Mouse (Mus musculus): Measurements from ENCODE around the gene Cd99l2. TPM values are rescaled to one million over a fixed set of nuclear protein-coding genes. Genes with fewer than 3 reads are reported as not detected.

The Cd99l2 gene
- total RNA-seq, 1 experiment = 8.2 TPM

DNA sequence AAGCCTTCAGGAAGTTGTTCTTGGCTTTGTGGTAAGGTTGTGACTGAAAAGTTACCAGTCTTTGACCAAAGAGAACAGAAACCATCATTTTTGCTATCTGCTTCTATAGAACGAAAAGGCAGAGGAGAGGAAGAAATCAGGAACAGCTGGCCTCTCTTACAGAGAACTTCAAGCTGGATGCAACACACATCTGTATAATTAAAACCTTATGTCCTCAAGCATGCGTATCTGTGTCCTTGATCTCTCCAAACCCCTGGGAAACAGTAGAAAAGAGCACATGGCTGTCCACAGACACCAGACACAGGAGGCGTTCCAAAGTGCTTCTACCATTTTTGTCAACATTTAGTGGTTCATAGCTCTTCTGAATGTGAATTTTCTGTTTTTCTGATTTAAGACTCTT is 16.7 kb downstream of the Cd99l2 start:
- no peaks in the 10 kb centered on the region for H3K9me3 ChIP-seq (ENCODE audit: control insufficient read depth, insufficient read depth, low read depth, low read length)
- in situ Hi-C loops (cut with MboI; ENCODE audit: low sequenced_read_pairs in 2 of 2, unreplicated experiment in 2 of 2) = no loop called here
- no peak overlapping the region for H3K27ac ChIP-seq (ENCODE audit: insufficient read depth, low read depth, low read length, poor library complexity, severe bottlenecking)
- TF ChIP-seq ZNF384 (IDR thresholded peaks at IDR 0.05; ENCODE audit: low read depth, low read length) = no peak
- H3K36me3 ChIP-seq (ENCODE audit: control insufficient read depth, insufficient read depth, low read length, poor library complexity, severe bottlenecking) = no peaks in the 10 kb centered on the region
- no peak overlapping the region for H3K4me3 ChIP-seq (ENCODE audit: insufficient read depth in 1 of 2, low read depth in 1 of 2, low read length in 2 of 2, poor library complexity in 1 of 2, severe bottlenecking in 1 of 2)
- H3K4me1 ChIP-seq (ENCODE audit: control insufficient read depth in 2 of 2, insufficient read depth in 2 of 2, low read length in 2 of 2, poor library complexity in 1 of 2) = no peaks in the 10 kb centered on the region
- H3K9ac ChIP-seq (ENCODE audit: insufficient read depth, low read depth, low read length, poor library complexity, severe bottlenecking) = no peak overlapping the region
- no peak for DNase-seq (ENCODE audit: low read depth, low spot score)

GRCm38 (mm10) chrX:71475497-71475896 is 17.2 kb downstream of the Cd99l2 start:
- in situ Hi-C loops (cut with MboI; ENCODE audit: low sequenced_read_pairs in 2 of 2, unreplicated experiment in 2 of 2) = no loop called here
- H3K4me3 ChIP-seq (ENCODE audit: insufficient read depth in 1 of 2, low read depth in 1 of 2, low read length in 2 of 2, poor library complexity in 1 of 2, severe bottlenecking in 1 of 2) = no peak overlapping the region

DNA sequence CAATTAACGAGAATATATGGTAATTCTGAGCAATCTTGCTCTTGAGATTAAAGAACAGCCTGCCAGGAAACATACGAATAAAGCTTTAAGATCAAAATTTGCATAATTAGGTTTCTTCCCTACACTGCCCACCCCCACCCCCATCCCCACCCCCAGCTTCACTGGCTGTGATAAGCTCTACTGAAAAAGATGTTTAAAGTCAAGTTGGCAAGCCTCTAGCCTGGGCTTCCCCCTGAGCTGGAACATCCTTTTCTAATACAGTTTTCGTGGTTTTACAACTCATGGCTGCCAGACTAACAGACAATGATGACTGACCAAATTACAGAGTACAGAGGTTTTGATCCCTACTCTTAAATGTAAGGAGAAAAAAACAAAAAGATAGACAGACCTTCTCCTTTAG is 17.6 kb downstream of the Cd99l2 start:
- in situ Hi-C loops (cut with MboI; ENCODE audit: low sequenced_read_pairs in 2 of 2, unreplicated experiment in 2 of 2) = no loop called here
- no peak overlapping the region for H3K4me3 ChIP-seq (ENCODE audit: insufficient read depth in 1 of 2, low read depth in 1 of 2, low read length in 2 of 2, poor library complexity in 1 of 2, severe bottlenecking in 1 of 2)
- H3K9ac ChIP-seq (ENCODE audit: insufficient read depth, low read depth, low read length, poor library complexity, severe bottlenecking) = no peak overlapping the region
- no peaks in the 10 kb centered on the region for H3K36me3 ChIP-seq (ENCODE audit: control insufficient read depth, insufficient read depth, low read length, poor library complexity, severe bottlenecking)
- no peaks in the 10 kb centered on the region for H3K4me1 ChIP-seq (ENCODE audit: control insufficient read depth in 2 of 2, insufficient read depth in 2 of 2, low read length in 2 of 2, poor library complexity in 1 of 2)
- no peaks in the 10 kb centered on the region for H3K9me3 ChIP-seq (ENCODE audit: control insufficient read depth, insufficient read depth, low read depth, low read length)
- no peak for TF ChIP-seq HCFC1 (IDR thresholded peaks at IDR 0.05; ENCODE audit: borderline replicate concordance, insufficient read depth, low read length)
- no peak for TF ChIP-seq ZC3H11A (IDR thresholded peaks at IDR 0.05; ENCODE audit: borderline replicate concordance, low read depth, low read length)
- TF ChIP-seq CHD2 (IDR thresholded peaks at IDR 0.05; ENCODE audit: low read depth, low read length) = no peak
- TF ChIP-seq ZNF384 (IDR thresholded peaks at IDR 0.05; ENCODE audit: low read depth, low read length) = no peak
- no peak for TF ChIP-seq MAFK (IDR thresholded peaks at IDR 0.05; ENCODE audit: insufficient read depth, low read depth, low read length)
- H3K27ac ChIP-seq (ENCODE audit: insufficient read depth, low read depth, low read length, poor library complexity, severe bottlenecking) = no peak overlapping the region
- DNase-seq (ENCODE audit: low read depth, low spot score) = no peak

More at GRCm38 (mm10) chrX:71475497-71475896, 17.2 kb downstream of the Cd99l2 start:
- Histone ChIP-seq H3K4me1 (ENCODE audit: control insufficient read depth in 2 of 2, insufficient read depth in 2 of 2, low read length in 2 of 2, poor library complexity in 1 of 2) (no peaks in the 10 kb centered on the region), H3K36me3 (ENCODE audit: control insufficient read depth, insufficient read depth, low read length, poor library complexity, severe bottlenecking) (no peaks in the 10 kb centered on the region), H3K9me3 (ENCODE audit: control insufficient read depth, insufficient read depth, low read depth, low read length) (no peaks in the 10 kb centered on the region), H3K27ac (ENCODE audit: insufficient read depth, low read depth, low read length, poor library complexity, severe bottlenecking) (no peak overlapping the region), H3K9ac (ENCODE audit: insufficient read depth, low read depth, low read length, poor library complexity, severe bottlenecking) (no peak overlapping the region)
- TF ChIP-seq ZNF384 (IDR thresholded peaks at IDR 0.05; ENCODE audit: low read depth, low read length) = no peak
- TF ChIP-seq MAFK (IDR thresholded peaks at IDR 0.05; ENCODE audit: insufficient read depth, low read depth, low read length) = no peak
- TF ChIP-seq CHD2 (IDR thresholded peaks at IDR 0.05; ENCODE audit: low read depth, low read length) = no peak
- DNase-seq (ENCODE audit: low read depth, low spot score) = no peak

DNA sequence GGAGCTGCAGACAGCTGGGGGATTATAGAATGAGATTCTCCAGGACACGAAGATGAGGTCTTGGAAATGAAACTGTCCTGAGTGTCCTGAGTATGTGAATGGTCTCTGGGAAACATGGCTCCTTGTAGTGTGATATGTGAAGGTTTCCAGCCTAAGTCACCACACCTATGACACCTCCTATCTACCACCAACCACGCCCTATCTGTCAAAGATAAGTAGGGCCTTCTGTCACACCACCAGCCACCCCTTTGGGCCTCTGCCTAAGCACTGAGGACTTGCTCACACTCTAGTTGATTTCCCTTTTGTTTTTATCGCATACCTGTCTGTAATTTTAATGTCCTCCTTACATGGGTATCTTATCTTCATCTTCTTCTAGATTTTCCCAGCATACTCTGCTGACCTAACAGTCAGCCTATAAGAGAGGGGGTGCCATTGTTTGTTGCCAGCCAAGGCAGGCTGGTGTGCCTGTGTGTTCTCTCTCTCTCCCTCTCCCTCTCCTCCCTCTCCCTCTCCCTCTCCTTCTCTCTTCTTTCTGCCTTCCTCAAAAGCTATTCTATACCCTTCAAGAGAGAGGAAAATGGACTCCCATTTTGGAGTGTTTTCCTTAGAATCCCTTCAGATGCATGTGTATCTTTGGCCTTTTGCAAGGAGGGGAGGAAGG is 18.2 kb downstream of the Cd99l2 start:
- Histone ChIP-seq H3K4me1 (ENCODE audit: control insufficient read depth in 2 of 2, insufficient read depth in 2 of 2, low read length in 2 of 2, poor library complexity in 1 of 2) (no peaks in the 10 kb centered on the region), H3K9me3 (ENCODE audit: control insufficient read depth, insufficient read depth, low read depth, low read length) (no peaks in the 10 kb centered on the region), H3K27ac (ENCODE audit: insufficient read depth, low read depth, low read length, poor library complexity, severe bottlenecking) (no peak overlapping the region), H3K4me3 (ENCODE audit: insufficient read depth in 1 of 2, low read depth in 1 of 2, low read length in 2 of 2, poor library complexity in 1 of 2, severe bottlenecking in 1 of 2) (no peak overlapping the region), H3K36me3 (ENCODE audit: control insufficient read depth, insufficient read depth, low read length, poor library complexity, severe bottlenecking) (no peaks in the 10 kb centered on the region), H3K9ac (ENCODE audit: insufficient read depth, low read depth, low read length, poor library complexity, severe bottlenecking) (no peak overlapping the region)
- in situ Hi-C loops (cut with MboI; ENCODE audit: low sequenced_read_pairs in 2 of 2, unreplicated experiment in 2 of 2) = no loop called here
- no peak for DNase-seq (ENCODE audit: low read depth, low spot score)
- TF ChIP-seq HCFC1 (IDR thresholded peaks at IDR 0.05; ENCODE audit: borderline replicate concordance, insufficient read depth, low read length) (no peak), CHD2 (IDR thresholded peaks at IDR 0.05; ENCODE audit: low read depth, low read length) (no peak), ZNF384 (IDR thresholded peaks at IDR 0.05; ENCODE audit: low read depth, low read length) (no peak), ZC3H11A (IDR thresholded peaks at IDR 0.05; ENCODE audit: borderline replicate concordance, low read depth, low read length) (no peak), MAFK (IDR thresholded peaks at IDR 0.05; ENCODE audit: insufficient read depth, low read depth, low read length) (no peak)

DNA sequence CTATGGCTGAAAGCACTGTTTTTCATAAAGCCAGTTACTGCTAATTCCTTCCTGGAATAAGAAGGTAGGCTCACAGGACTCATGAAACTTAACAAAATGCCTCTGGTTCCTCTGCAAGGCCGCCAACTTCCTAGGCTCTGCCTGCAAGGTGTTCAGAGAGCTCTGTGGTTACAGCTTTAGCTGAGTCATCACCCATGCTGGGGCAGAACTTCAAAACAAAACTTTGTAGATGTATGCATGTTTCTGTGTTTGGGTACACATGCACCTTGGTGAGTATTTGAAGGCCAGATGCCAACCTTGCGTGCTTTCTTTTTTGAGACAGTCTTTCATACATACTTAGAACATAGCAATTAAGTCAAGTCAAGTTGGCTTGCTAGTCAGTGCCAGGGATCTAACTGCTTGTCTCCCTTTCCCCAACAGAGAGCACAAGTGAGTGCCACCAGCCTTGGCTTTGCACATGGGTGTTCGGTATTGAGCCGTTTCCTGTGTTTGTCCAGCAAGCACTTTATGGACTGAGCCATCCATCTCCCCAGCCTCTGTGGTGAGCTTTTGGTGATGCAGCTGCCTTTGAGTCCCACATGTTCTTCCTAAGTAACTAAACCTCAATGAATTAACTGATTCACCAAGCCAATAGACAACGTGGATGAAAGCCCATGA is 23.9 kb downstream of the Cd99l2 start:
- Histone ChIP-seq H3K4me3 (ENCODE audit: insufficient read depth in 1 of 2, low read depth in 1 of 2, low read length in 2 of 2, poor library complexity in 1 of 2, severe bottlenecking in 1 of 2) (no peak overlapping the region), H3K4me1 (ENCODE audit: control insufficient read depth in 2 of 2, insufficient read depth in 2 of 2, low read length in 2 of 2, poor library complexity in 1 of 2) (no peaks in the 10 kb centered on the region)

More for the DNA sequence above, 23.9 kb downstream of the Cd99l2 start:
- Histone ChIP-seq H3K36me3 (ENCODE audit: control insufficient read depth, insufficient read depth, low read length, poor library complexity, severe bottlenecking) (no peaks in the 10 kb centered on the region), H3K27ac (ENCODE audit: insufficient read depth, low read depth, low read length, poor library complexity, severe bottlenecking) (no peak overlapping the region), H3K9ac (ENCODE audit: insufficient read depth, low read depth, low read length, poor library complexity, severe bottlenecking) (no peak overlapping the region), H3K9me3 (ENCODE audit: control insufficient read depth, insufficient read depth, low read depth, low read length) (no peaks in the 10 kb centered on the region)
- no peak for DNase-seq (ENCODE audit: low read depth, low spot score)
- TF ChIP-seq ZNF384 (IDR thresholded peaks at IDR 0.05; ENCODE audit: low read depth, low read length) (no peak), HCFC1 (IDR thresholded peaks at IDR 0.05; ENCODE audit: borderline replicate concordance, insufficient read depth, low read length) (no peak), ZC3H11A (IDR thresholded peaks at IDR 0.05; ENCODE audit: borderline replicate concordance, low read depth, low read length) (no peak), CHD2 (IDR thresholded peaks at IDR 0.05; ENCODE audit: low read depth, low read length) (no peak), MAFK (IDR thresholded peaks at IDR 0.05; ENCODE audit: insufficient read depth, low read depth, low read length) (no peak)
- in situ Hi-C loops (cut with MboI; ENCODE audit: low sequenced_read_pairs in 2 of 2, unreplicated experiment in 2 of 2) = no loop called here

Data from ES-E14 (cell line).